Mouse (Mus musculus): ENCODE data around the gene Dapk2. TPM values are rescaled to one million over a fixed set of nuclear protein-coding genes. Genes with fewer than 3 reads are reported as not detected.
"Not testable (repeated sequence)": the region's sequence is repeated elsewhere in the genome, so short reads cannot be mapped to it uniquely, and the experiment has no call there.

Dapk2 gene
- total RNA-seq, 1 experiment from 2014 or later = 10.4 TPM

- DNase-seq = no peak
These were observed 118.0 kb downstream of the Dapk2 start for GRCm38 (mm10) chr9:66276062-66276461.

GRCm38 (mm10) chr9:66276697-66277385 is 118.8 kb downstream of the Dapk2 start:
- peak; percentile 21 for DNase-seq

GRCm38 (mm10) chr9:66279647-66280046 is 121.6 kb downstream of the Dapk2 start:
- DNase-seq = no peak

- no peak for DNase-seq
These were observed 122.5 kb downstream of the Dapk2 start for GRCm38 (mm10) chr9:66280496-66280895.

GRCm38 (mm10) chr9:66281501-66281951 is 123.5 kb downstream of the Dapk2 start:
- DNase-seq = no peak

- DNase-seq = no peak
These were observed 124.6 kb downstream of the Dapk2 start for GRCm38 (mm10) chr9:66282582-66282981.

- peak; percentile 75 for DNase-seq
These were observed 125.7 kb downstream of the Dapk2 start for GRCm38 (mm10) chr9:66283565-66284203.

- DNase-seq = not testable (repeated sequence)
These were observed 127.2 kb downstream of the Dapk2 start for GRCm38 (mm10) chr9:66285241-66285640.

GRCm38 (mm10) chr9:66285901-66286300 is 127.9 kb downstream of the Dapk2 start:
- DNase-seq = no peak

GRCm38 (mm10) chr9:66290727-66291126 is 132.7 kb downstream of the Dapk2 start:
- no peak for DNase-seq

- no peak for DNase-seq
These were observed 135.3 kb downstream of the Dapk2 start for GRCm38 (mm10) chr9:66293319-66293718.

- no peak for DNase-seq
These were observed 136.2 kb downstream of the Dapk2 start for GRCm38 (mm10) chr9:66294227-66294626.

GRCm38 (mm10) chr9:66294980-66295410 is 137.0 kb downstream of the Dapk2 start:
- DNase-seq = no peak

- DNase-seq = no peak
These were observed 137.6 kb downstream of the Dapk2 start for GRCm38 (mm10) chr9:66295577-66296120.

- no peak for DNase-seq
These were observed 140.8 kb downstream of the Dapk2 start for GRCm38 (mm10) chr9:66298783-66299182.

- DNase-seq = no peak
These were observed 142.5 kb downstream of the Dapk2 start for GRCm38 (mm10) chr9:66300448-66301027.

- DNase-seq = no peak
These were observed 146.5 kb downstream of the Dapk2 start for GRCm38 (mm10) chr9:66304320-66305090.

- DNase-seq = peak; percentile 6
These were observed 147.4 kb downstream of the Dapk2 start for GRCm38 (mm10) chr9:66305121-66306112.

GRCm38 (mm10) chr9:66306414-66306813 is 148.4 kb downstream of the Dapk2 start:
- DNase-seq = no peak

- peak; percentile 46 for DNase-seq
These were observed 149.3 kb downstream of the Dapk2 start for GRCm38 (mm10) chr9:66307341-66307740.

GRCm38 (mm10) chr9:66308741-66309140 is 150.7 kb downstream of the Dapk2 start:
- no peak for DNase-seq

All from adrenal gland, postnatal 25 days (tissue).